Mouse (Mus musculus) kidney, adult 2 months (tissue): Measurements from ENCODE around the gene Gm17660. TPM values are rescaled to one million over a fixed set of nuclear protein-coding genes. Genes with fewer than 3 reads are reported as not detected.

ENCODE experiments used
- DNase-seq: peaks from one replicate; pipeline ENCODE4 v3.0.0; 2021
- H3K27ac ChIP-seq: fragments of 200-500 bp; 2 replicates; pipeline ENCODE4 v1.5.1; 2012; ENCODE audit warnings: low read depth, low read length, control low read depth, inconsistent platforms; ENCODE audit not compliant: insufficient read depth
- H3K27me3 ChIP-seq: fragments of 200-500 bp; replicated peaks from 2 replicates; pipeline ENCODE4 v1.6.1; 2012; ENCODE audit warnings: mild to moderate bottlenecking, moderate library complexity, low read length, inconsistent platforms; ENCODE audit not compliant: control insufficient read depth, insufficient read depth
- H3K36me3 ChIP-seq: fragments of 200-500 bp; 2 replicates; pipeline ENCODE4 v1.6.1; 2012; ENCODE audit warnings: mild to moderate bottlenecking, moderate library complexity, low read length, inconsistent platforms; ENCODE audit not compliant: control insufficient read depth, insufficient read depth
- H3K4me1 ChIP-seq: fragments of 200-500 bp; 2 replicates; pipeline ENCODE4 v1.6.1; 2011; ENCODE audit warnings: low read length; ENCODE audit not compliant: control insufficient read depth, insufficient read depth
- H3K4me3 ChIP-seq: fragments of 200-500 bp; 2 replicates; pipeline ENCODE4 v1.5.1; 2011; ENCODE audit warnings: mild to moderate bottlenecking, low read depth, low read length, control low read depth; ENCODE audit not compliant: insufficient read depth
- CTCF ChIP-seq: fragments of 200-500 bp; conservative IDR thresholded peaks from 2 replicates; pipeline ENCODE4 v1.5.1; 2011; ENCODE audit warnings: low read depth, mild to moderate bottlenecking, control low read depth, low read length, moderate library complexity, mixed read lengths; ENCODE audit not compliant: insufficient read depth, insufficient read length
- POLR2A ChIP-seq: fragments of 200-500 bp; IDR thresholded peaks from one replicate; pipeline ENCODE4 v1.6.1; 2011; ENCODE audit warnings: low read depth, low read length, control low read depth
- WGBS: fragments of 180-500 bp; shearing (Covaris S2); methylation state at CpG from one replicate; pipeline ENCODE4 v1.1.7; 2018; 5-methylcytosine and 5-hydroxymethylcytosine counted together
- polyA plus RNA-seq: library from polyadenylated mRNA; depleted of rRNA; stranded (reverse); fragments of >200 nt; gene quantifications from 2 replicates; pipeline ENCODE4 v1.2.3, GENCODE M21; 2012

Gm17660 gene
- polyA plus RNA-seq, 1 experiment: not detected

DNA sequence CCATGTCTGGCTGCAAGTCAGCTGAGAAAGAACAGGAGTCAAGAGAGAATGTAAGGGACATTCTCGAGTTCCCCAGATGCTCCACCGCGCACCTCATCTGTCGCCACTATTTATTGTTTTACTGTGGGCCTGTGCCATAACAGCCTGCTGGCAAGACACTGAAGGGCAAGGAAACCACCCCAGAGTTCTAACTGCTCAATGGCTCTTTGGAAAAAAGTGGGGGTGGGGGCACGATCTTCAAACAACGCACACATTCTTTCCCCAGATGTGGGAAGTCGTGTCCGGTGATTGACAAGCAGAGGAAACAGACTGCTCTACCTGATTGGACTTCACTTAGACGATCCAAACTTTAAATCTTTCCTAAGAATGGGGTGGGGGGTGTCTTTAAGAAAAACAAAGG is 34.6 kb upstream of the Gm17660 start:
- H3K4me3 ChIP-seq: peak overlapping the region; percentile 3
- TF ChIP-seq POLR2A: no peak
- TF ChIP-seq CTCF: no peak
- H3K27ac ChIP-seq: peak overlapping the region; percentile 52; the same call in 1 of the 2 replicates
- no peak for DNase-seq
- no peaks in the 10 kb centered on the region for H3K4me1 ChIP-seq
- H3K27me3 ChIP-seq: no peaks in the 10 kb centered on the region
- H3K36me3 ChIP-seq: no peaks in the 10 kb centered on the region
- WGBS: 36% methylated on average over 9 of the region's 9 CpGs

DNA sequence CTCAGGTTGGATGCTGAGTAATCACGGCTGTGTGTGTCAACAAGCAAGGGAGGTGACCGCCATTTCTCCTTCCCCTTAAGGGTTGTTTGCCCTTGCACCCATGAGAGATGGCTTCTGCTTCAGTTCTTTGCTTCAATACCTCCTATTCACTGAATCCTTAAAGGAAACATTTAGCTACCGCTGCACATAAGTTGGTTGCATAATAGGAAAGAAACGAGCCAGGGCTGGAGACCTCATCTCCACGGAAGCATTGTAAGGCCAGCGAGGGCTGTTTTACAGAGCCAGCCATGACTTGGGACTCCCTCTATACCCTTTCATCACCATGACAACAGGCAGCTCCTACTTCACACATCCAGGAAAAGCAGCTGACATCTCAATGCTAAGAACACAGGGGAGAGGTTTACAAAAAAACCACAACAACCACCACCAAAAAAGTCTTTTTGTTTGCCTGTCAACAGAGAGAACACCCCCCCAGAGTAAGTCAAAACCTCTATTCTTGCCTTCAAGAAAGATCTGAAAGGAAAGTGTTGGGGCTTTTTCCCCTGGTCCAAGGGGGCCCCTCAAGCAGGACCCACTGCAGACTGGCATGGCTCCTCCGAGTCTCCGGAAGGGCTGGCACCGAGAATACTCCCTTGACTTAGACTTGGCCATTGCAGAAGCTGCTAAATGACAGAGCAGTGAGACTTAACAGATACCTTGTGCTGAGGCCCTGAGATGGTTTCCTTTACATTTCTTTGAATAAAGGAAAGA is 32.9 kb upstream of the Gm17660 start:
- Histone ChIP-seq H3K4me3 (no peak overlapping the region), H3K36me3 (no peaks in the 10 kb centered on the region), H3K4me1 (no peaks in the 10 kb centered on the region), H3K27me3 (no peaks in the 10 kb centered on the region), H3K27ac (peak overlapping the region; percentile 61)
- DNase-seq: no peak
- 54% methylated on average over 9 of the region's 9 CpGs for WGBS
- TF ChIP-seq CTCF: no peak
- no peak for TF ChIP-seq POLR2A

DNA sequence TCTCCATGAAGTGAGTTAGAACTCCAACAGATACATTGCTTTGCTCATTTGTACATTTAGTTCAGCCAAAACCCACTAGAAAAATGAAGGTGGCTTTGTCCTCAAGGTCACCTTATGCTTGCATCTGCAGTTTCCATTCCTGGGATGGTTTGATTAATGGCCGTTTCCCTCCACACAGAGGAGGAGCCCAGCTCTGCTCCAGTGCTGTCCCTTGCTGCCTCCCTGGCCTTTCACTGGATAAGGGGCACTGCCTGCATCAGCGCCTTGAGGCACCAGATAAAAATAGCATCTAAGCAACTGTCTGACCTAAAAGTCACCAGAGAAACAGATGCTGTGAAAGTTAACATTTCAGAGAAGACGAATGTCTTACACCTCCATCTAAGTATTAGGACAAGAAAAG is 32.1 kb upstream of the Gm17660 start:
- Histone ChIP-seq H3K27me3 (no peaks in the 10 kb centered on the region), H3K4me1 (no peaks in the 10 kb centered on the region), H3K36me3 (no peaks in the 10 kb centered on the region), H3K27ac (no peak overlapping the region), H3K4me3 (no peak overlapping the region)
- peak; percentile 56 for DNase-seq
- no peak for TF ChIP-seq POLR2A
- no peak for TF ChIP-seq CTCF
- 34% methylated on average over 3 of the region's 3 CpGs for WGBS

DNA sequence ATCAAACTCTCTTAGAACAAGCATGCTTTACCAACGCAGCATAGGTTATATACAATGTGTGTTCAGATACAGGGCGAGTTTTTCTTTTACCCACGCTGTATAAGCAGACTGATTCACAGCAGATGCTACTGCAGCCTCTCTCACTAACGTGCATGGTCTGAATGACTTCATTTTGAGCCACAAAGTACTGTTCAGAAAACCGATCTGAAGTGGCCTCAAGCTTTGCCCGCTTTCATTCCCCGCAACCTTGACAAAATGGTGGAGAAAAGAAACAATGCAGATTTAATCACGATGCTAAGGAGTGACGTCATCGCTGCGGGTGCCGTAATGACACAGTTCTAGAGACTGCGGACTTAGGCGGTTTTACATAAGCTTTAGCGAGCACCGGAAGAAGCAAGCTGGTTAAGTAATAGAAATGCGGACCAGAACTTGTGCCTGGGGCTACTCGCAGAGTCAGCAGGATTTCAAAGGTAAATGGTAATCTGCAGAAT is 31.5 kb upstream of the Gm17660 start:
- H3K4me3 ChIP-seq: no peak overlapping the region
- TF ChIP-seq POLR2A: no peak
- no peak for TF ChIP-seq CTCF

DNA sequence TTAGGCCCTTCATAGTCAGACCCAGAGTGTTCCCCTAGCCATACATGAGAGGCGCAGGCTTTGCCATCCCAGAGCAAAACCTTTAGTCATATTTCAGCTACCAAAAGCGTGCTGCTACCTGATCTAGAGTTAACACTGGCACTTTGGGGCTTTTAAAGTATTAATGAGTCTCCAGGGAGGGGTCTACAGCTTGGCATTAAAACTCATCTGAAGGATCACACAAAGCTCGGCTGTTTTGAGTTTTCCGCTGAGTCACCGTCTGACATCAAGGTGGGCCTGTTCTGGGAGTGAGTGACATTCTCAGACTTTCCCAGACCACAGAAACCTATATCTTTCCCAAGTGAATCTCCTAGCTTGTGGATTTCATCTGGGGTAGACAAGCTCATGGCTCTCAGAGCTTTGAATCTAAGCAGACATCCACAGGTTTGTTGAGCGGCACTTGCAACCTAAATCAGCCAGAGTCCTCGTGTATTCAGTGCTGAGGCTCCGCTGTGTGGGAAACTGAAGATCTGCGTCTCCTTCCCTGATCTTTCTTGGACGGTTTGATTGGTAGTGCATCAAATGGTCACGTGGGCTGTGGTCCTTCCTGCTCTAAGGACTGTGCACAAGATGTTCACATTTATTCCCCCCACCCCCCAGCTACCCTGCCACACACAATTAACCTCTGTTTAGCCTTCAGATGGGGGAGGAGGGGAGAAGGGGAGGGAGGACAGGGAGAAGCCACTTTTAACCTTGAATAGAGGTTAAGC is 30.9 kb upstream of the Gm17660 start:
- Histone ChIP-seq H3K27me3 (no peaks in the 10 kb centered on the region), H3K36me3 (no peaks in the 10 kb centered on the region), H3K27ac (peak overlapping the region; percentile 24), H3K4me3 (no peak overlapping the region), H3K4me1 (no peaks in the 10 kb centered on the region)
- no peak for TF ChIP-seq POLR2A
- TF ChIP-seq CTCF: no peak
- WGBS: 75% methylated on average over 11 of the region's 11 CpGs
- DNase-seq: no peak

More for the DNA sequence above, 31.5 kb upstream of the Gm17660 start:
- Histone ChIP-seq H3K4me1 (no peaks in the 10 kb centered on the region), H3K27me3 (no peaks in the 10 kb centered on the region), H3K36me3 (no peaks in the 10 kb centered on the region), H3K27ac (no peak overlapping the region)
- WGBS: 29% methylated on average over 18 of the region's 18 CpGs
- DNase-seq: peak; percentile 10

- TF ChIP-seq CTCF (no peak), POLR2A (no peak)
- Histone ChIP-seq H3K4me3 (no peak overlapping the region), H3K36me3 (no peaks in the 10 kb centered on the region), H3K4me1 (no peaks in the 10 kb centered on the region), H3K27ac (no peak overlapping the region), H3K27me3 (no peaks in the 10 kb centered on the region)
- no peak for DNase-seq
- WGBS: 95% methylated on average over 2 of the region's 2 CpGs
Measured at GRCm38 (mm10) chr5:104104111-104104510, 26.7 kb upstream of the Gm17660 start.

DNA sequence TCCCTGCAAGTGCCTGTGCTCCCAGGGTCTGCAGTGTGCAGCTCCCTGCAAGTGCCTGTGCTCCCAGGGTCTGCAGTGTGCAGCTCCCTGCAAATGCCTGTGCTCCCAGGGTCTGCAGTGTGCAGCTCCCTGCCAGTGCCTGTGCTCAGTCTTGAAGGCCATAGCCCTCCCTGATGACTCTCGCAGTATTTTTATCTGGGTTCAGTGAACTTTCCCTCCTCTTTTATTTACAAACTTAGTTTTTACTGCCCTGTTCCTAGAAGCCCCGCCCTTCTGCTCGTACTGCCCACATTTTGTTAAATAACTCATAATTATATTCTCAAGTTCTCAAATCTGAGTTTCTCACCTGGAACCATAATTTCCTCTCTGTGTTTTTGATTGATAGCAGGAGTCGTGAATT is 25.8 kb upstream of the Gm17660 start:
- no peak overlapping the region for H3K27ac ChIP-seq

More for the DNA sequence above, 25.8 kb upstream of the Gm17660 start:
- Histone ChIP-seq H3K27me3 (no peaks in the 10 kb centered on the region), H3K4me1 (no peaks in the 10 kb centered on the region), H3K4me3 (no peak overlapping the region), H3K36me3 (no peaks in the 10 kb centered on the region)
- 60% methylated on average over 4 of the region's 4 CpGs for WGBS
- no peak for TF ChIP-seq POLR2A
- TF ChIP-seq CTCF: no peak
- peak; percentile 15 for DNase-seq
